Mouse (Mus musculus) CH12.LX (cell line): ENCODE measurements around the gene Gm30302.

Experiments
- E2F4 ChIP-seq: IDR thresholded peaks from 2 replicates; pipeline ENCODE4 v1.6.1; 2011; ENCODE audit warnings: low read depth, low read length, improper control_type of control experiment; ENCODE audit not compliant: insufficient replicate concordance
- EP300 ChIP-seq: IDR thresholded peaks from 2 replicates; pipeline ENCODE4 v1.6.1; 2011; ENCODE audit warnings: low read length, improper control_type of control experiment
- MAX ChIP-seq: IDR thresholded peaks from 2 replicates; pipeline ENCODE4 v1.6.1; 2011; ENCODE audit warnings: low read length, improper control_type of control experiment
- POLR2A ChIP-seq: IDR thresholded peaks from 2 replicates; pipeline ENCODE4 v1.6.1; 2011; ENCODE audit warnings: low read depth, mild to moderate bottlenecking, improper control_type of control experiment, low read length
- POLR2AphosphoS2 ChIP-seq: IDR thresholded peaks from 2 replicates; pipeline ENCODE4 v1.6.1; 2011; ENCODE audit warnings: low read depth, low read length, improper control_type of control experiment
- RAD21 ChIP-seq: IDR thresholded peaks from 2 replicates; pipeline ENCODE4 v1.6.1; 2011; ENCODE audit warnings: low read depth, mild to moderate bottlenecking, low read length, improper control_type of control experiment, moderate library complexity
- USF1 ChIP-seq: IDR thresholded peaks from 2 replicates; pipeline ENCODE4 v1.6.1; 2014; ENCODE audit warnings: low read depth, mild to moderate bottlenecking, inconsistent platforms, low read length, improper control_type of control experiment

GRCm38 (mm10) chr13:49845663-49846062 is 46.9 kb upstream of the Gm30302 start:
- TF ChIP-seq USF1 (no peak), POLR2AphosphoS2 (no peak), MAX (no peak), E2F4 (no peak), POLR2A (no peak), EP300 (no peak), RAD21 (no peak)
